Mouse (Mus musculus) MEL-GATA-1-ER (cell line): ENCODE results near the gene Pola2.

Experiments
- DNase-seq: peaks from one replicate; pipeline ENCODE4 v3.0.0-alpha.2; 2012; ENCODE audit warnings: low read depth; ENCODE audit errors: extremely low read depth

The Pola2 gene

DNA sequence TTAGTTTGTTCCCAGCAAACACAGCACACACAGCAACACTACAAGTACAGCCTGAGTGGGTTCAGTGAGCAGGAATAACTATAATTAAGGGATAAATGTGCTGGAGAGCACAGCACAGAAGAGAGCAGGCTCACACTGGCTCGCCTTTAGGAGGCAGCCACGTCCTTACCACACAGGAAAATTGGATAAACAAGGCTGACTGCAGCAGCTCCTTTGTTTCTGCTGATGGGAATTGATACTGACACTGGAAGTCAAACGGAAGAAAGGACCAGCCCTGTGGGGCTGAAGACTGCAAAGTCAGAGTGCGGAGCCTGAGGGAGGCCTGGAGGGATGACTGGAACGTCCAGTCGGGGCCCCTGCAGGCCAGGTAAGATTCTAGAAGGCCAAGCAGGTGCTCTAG, 53.8 kb downstream of the Pola2 start:
- no peak for DNase-seq

DNA sequence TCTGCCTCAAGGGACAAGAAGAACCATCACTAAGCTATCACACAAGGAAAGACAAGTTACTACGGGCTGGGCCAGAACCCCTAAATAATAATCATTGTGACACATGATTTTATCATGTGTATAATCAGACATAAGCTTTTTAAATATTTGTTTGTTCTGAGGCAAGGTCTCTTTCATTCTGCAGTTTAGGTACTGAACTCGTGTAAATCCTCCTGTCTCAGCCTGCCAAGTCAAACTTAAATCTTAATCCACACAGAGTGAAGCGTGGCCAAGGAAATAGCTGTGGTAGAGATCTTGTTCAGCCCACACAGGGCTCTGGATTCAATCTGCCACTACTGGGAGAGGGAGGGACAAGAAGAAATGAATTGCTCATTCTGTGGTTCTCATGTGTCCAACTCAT, 56.7 kb downstream of the Pola2 start:
- DNase-seq: no peak

DNA sequence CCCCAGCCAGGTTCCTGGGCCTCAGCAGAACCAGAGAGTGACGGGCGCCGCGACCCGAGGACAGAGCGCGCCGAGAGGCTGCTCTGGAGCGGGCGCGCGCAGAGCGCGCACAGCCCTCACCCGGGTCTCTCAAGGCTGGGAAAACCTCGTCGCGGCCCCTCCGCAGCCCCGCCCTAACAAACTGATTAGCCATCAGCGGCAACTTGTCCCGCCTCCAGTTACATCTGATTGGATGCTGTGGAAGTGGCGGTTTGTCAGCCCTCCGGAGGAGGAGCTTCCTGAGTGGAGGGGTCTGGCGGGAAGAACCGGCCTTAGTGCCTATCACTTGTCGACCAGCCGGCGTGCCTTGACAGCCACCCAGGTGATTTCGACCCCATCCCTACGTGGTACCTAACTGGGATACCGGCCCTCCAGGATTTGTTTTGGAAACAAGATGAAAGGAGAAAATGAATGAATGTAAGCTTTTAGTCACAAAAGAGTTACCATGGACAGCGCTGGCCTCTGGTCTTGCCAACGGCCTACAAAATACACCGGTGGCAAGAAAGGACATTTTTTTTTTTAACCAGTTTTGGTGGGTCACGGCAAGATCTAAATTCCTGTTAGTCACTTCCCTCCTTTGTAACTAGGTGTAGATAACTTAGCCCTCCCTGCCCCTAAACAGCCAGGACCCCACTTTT, 69.9 kb downstream of the Pola2 start, which contains the start of gene Tigd3:
Gene Tigd3 (minus strand): TSS at position 148 of the 677 bp plus-strand sequence.
- peak; percentile 86 for DNase-seq

DNA sequence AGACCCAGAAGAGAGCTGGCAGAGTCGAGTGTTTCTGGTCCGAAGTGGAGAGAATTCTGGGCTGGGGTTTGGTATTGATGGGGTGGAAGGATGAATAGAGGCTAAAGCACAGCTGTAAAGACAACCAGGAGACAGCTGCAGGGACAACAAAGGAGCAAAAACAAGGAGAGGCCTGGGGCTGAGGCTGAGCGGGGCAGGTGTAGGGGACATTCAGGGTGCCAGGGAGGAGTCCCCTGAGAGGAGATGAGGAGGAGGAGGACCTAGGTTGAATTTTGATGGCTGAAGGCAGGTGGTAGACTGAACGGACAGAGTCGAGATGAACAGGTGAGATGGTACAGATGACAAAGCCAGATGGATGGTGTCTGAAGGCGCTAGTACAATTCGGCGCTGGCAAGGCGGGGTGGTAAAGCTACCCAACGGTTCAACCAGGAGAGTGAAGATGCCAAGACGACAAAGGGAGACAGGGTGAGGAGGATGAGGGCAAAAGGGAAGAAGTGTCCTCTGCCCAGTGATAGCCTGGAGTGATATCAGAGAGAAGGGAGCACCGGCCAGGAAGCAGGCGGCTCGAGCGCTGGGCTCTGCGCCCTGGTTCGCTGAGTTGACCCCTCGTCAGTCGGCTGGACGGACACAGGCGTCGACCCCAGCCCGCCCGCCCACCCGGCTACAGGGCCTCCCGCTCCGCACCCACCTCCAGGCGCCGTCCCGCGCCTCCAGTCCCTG, 70.6 kb downstream of the Pola2 start:
- no peak for DNase-seq

DNA sequence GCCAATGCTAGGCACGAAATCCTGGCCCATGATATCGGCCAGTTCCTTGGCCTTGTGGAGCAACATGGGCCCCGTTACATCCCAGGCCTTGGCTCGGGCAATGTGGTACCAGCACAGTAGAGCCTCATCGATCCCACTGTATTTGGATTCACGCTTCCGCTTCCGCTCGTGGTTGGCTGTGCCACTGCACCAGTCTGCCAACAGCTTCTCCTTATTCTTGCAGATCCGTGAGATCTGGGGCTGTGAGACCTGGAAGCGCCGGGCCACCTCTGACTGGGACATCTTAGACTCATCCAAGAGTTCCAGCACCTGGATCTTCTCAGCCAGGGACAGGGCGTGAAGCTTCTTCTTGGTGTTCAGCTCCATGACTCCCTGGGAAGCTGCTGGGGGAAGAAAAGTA, 71.3 kb downstream of the Pola2 start:
- DNase-seq: no peak

DNA sequence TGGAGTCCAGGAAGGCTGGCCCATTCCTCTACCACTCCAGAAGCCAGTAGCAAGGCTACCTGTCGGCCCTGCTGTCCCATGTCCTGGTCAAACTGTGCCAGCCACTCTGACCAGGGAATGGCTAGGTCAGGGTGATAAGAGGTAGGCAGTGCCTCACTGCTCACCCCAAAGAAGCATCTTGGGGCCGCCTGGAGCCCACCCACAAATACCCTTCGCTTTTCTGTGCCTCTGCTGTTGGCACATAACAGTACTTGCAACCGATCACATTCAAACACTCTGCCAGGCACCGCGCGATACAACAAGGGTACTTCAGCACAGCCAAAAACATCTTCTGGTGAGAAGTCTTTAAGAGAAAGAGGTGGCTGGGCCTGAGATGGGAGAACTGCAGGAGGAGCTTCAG, 71.7 kb downstream of the Pola2 start:
- DNase-seq: no peak

DNA sequence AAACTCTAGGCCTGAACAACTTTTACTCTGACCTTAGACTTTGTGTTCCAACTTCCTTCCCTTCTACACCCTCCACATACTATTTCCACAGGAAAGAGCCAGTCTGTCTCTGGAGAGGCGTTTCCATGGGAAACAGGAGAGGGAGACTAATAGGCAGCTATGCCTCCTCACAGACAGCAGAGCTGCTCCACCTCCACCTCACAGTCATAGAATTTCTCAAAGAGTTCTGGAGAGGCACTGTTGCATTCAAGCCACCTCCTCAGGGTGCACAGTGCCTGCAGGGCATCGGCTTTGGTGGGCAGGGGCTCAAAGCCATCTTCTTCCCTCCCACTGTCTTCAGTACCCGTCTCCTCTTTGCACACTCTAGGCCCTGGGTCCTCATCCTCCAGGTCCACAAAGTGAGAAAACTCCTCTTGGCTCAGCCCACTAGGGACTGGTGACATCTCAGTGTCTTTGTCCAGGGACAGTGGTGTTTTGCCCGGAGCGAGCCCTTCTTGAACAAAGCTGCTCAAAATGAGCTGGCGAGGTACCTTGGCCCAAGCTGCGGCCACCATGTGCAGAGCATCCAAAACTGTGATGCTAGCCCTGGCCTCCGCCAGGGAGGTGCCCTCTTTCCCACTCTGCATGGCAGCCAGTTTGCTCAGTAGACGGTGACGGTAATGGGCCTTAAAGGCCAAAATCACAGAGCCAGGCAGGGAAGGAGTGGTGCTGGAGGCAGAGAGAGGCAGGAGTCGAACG, 72.3 kb downstream of the Pola2 start:
- DNase-seq: no peak
